ENCODE assay signal across 8 mouse cellular contexts in genomic region chr4:47931464-47931863, GRCm38 (mm10).
"Had no signal": no experiment of that assay in that cellular context is flagged by ENCODE, and none has a peak within 500 bp of the region (broad histone marks: within the 10 kb centered on the region; RNA-seq: fewer than 3 reads in every experiment).

No protein-coding gene starts in this region.

- DNase-seq: liver, postnatal 0 days; lung, adult 2 months; lung, postnatal 14 days; lung, postnatal 36 days; right cerebral cortex, postnatal 14 days; thymus, adult 2 months; thymus, postnatal 25 days; thymus, postnatal 4 days had no signal
